Mouse (Mus musculus) myocyte (in vitro differentiated cells): ENCODE measurements around the gene Fkbp6. TPM values are rescaled to one million over a fixed set of nuclear protein-coding genes. Genes with fewer than 3 reads are reported as not detected.

Experiments used
- H3K27me3 ChIP-seq: one replicate; pipeline ENCODE4 v1.6.1; 2011; ENCODE audit not compliant: control insufficient read depth, insufficient read depth, insufficient read length
- H3K36me3 ChIP-seq: one replicate; pipeline ENCODE4 v1.6.1; 2011; ENCODE audit not compliant: control insufficient read depth, insufficient read depth
- H3K4me2 ChIP-seq: one replicate; pipeline ENCODE4 v1.6.1; 2011; ENCODE audit warnings: low read depth, control low read depth
- H3K4me3 ChIP-seq: one replicate; pipeline ENCODE4 v1.5.1; 2011; ENCODE audit warnings: mild to moderate bottlenecking, control low read depth, moderate library complexity
- H3K79me2 ChIP-seq: one replicate; pipeline ENCODE4 v1.6.1; 2011; ENCODE audit not compliant: control insufficient read depth, insufficient read depth
- H3ac ChIP-seq: one replicate; pipeline ENCODE4 v1.6.1; 2011; ENCODE audit not compliant: control insufficient read depth, insufficient read length
- CEBPB ChIP-seq: IDR thresholded peaks from 2 replicates; pipeline ENCODE4 v1.6.1; 2011; ENCODE audit warnings: mild to moderate bottlenecking, moderate library complexity; ENCODE audit not compliant: poor library complexity, insufficient read depth, severe bottlenecking
- E2F4 ChIP-seq: IDR thresholded peaks from one replicate; pipeline ENCODE4 v1.6.1; 2011; ENCODE audit warnings: mild to moderate bottlenecking, control low read depth, moderate library complexity; ENCODE audit not compliant: insufficient read depth
- MAX ChIP-seq: IDR thresholded peaks from one replicate; pipeline ENCODE4 v1.6.1; 2011; ENCODE audit warnings: low read depth, mild to moderate bottlenecking, control low read depth
- MYOD1 ChIP-seq, 3 experiments: IDR thresholded peaks; one replicate each; pipeline ENCODE4 v1.6.1; 2011; ENCODE audit warnings: control low read depth in 2 of 3, low read depth in 2 of 3, mild to moderate bottlenecking in 2 of 3, moderate library complexity in 1 of 3; ENCODE audit not compliant: insufficient read length in 2 of 3, control insufficient read depth in 1 of 3
- MYOG ChIP-seq, 3 experiments: IDR thresholded peaks; one replicate each; pipeline ENCODE4 v1.6.1; 2011; ENCODE audit warnings: control low read depth in 2 of 3, low read depth in 2 of 3, mild to moderate bottlenecking in 2 of 3; ENCODE audit not compliant: insufficient read length in 2 of 3, control insufficient read depth in 1 of 3, insufficient read depth in 1 of 3
- POLR2A ChIP-seq: IDR thresholded peaks from one replicate; pipeline ENCODE4 v1.6.1; 2011; ENCODE audit warnings: low read depth, mild to moderate bottlenecking, control low read depth, moderate library complexity; ENCODE audit not compliant: insufficient read length
- POLR2AphosphoS2 ChIP-seq: IDR thresholded peaks from one replicate; pipeline ENCODE4 v1.6.1; 2011; ENCODE audit warnings: low read depth, control low read depth; ENCODE audit not compliant: insufficient read length
- REST ChIP-seq: IDR thresholded peaks from one replicate; pipeline ENCODE4 v1.6.1; 2011; ENCODE audit warnings: mild to moderate bottlenecking, control low read depth, moderate library complexity; ENCODE audit not compliant: insufficient read depth, insufficient read length
- SRF ChIP-seq: IDR thresholded peaks from one replicate; pipeline ENCODE4 v1.6.1; 2011; ENCODE audit warnings: low read depth; ENCODE audit not compliant: control insufficient read depth, insufficient read length
- TCF12 ChIP-seq: IDR thresholded peaks from one replicate; pipeline ENCODE4 v1.6.1; 2011; ENCODE audit warnings: mild to moderate bottlenecking, control low read depth; ENCODE audit not compliant: poor library complexity, insufficient read depth, severe bottlenecking
- TCF3 ChIP-seq: IDR thresholded peaks from one replicate; pipeline ENCODE4 v1.6.1; 2011; ENCODE audit warnings: low read depth, control low read depth; ENCODE audit not compliant: insufficient read length
- USF1 ChIP-seq: IDR thresholded peaks from one replicate; pipeline ENCODE4 v1.6.1; 2011; ENCODE audit warnings: low read depth, mild to moderate bottlenecking, control low read depth, moderate library complexity
- polyA plus RNA-seq: library from polyadenylated mRNA; unstranded; fragments of >200 nt; fragmentation: generic; extraction: Trizol; gene quantifications from one replicate; pipeline ENCODE4 v1.2.1, GENCODE M21; 2012; ENCODE audit warnings: missing spikeins

Gene Fkbp6
- polyA plus RNA-seq, 1 experiment: not detected

DNA sequence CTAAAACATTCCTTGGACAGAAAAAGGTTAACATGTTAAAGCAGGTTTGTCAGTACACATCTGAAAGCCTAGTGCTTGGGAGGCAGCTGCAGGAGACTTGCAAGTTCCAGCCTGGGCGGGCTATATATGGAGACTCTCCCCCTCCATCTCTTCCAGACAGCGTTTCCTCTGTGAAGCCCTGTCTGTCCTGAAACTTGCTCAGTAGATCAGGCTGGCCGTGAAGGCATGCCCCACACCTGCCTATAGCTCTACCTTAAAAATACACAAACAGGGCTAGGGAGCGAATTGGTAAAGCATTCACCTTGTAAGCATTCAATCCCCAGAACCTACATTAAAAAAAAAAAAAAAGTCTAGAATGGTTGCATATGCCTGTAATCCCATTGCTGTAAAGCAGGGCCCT, 20.4 kb downstream of the Fkbp6 start:
- Histone ChIP-seq H3K27me3 (peaks cover 54% of the 10 kb centered on the region), H3K36me3 (no peaks in the 10 kb centered on the region), H3K4me3 (no peak overlapping the region), H3ac (no peak overlapping the region), H3K4me2 (no peak overlapping the region), H3K79me2 (no peaks in the 10 kb centered on the region)
- no peak for TF ChIP-seq E2F4
- no peak for TF ChIP-seq TCF12
- no peak for TF ChIP-seq CEBPB
- no peak for TF ChIP-seq POLR2AphosphoS2
- TF ChIP-seq POLR2A: no peak
- no peak for TF ChIP-seq USF1
- TF ChIP-seq MYOD1 (IDR thresholded peaks at IDR 0.05; ENCODE audit: control insufficient read depth in 1 of 3, insufficient read length in 2 of 3, low read depth in 2 of 3): no peak
- no peak for TF ChIP-seq TCF3
- no peak for TF ChIP-seq SRF
- no peak for TF ChIP-seq MYOG (IDR thresholded peaks at IDR 0.05; ENCODE audit: control insufficient read depth in 1 of 3, insufficient read depth in 1 of 3, insufficient read length in 2 of 3, low read depth in 2 of 3)
- no peak for TF ChIP-seq REST
- no peak for TF ChIP-seq MAX

DNA sequence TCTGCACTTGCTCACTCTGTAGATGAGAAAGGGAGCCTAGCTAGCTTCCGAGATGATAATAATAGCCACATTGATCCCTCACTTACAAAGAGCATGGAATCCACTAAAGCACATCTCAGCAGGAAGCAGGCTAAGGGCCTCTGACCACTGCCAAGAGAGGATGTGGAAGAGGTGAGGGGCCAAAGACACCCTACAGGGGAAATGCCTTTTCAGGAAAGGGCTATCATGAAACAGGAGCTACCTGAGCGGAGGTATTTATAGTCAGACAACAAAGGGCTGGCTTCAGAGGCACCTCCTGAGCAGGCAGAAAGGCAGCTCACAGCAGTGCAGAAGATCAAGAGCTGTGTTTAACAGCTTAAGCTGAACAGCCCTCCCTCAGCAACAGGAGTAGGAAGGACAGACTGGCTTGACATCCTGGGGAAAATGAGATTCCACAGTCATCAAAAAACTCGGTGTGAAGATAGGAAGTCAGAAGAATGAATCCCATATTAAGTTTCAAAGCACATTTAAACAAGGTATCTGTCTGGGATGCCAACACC, 23.7 kb downstream of the Fkbp6 start:
- Histone ChIP-seq H3K79me2 (no peaks in the 10 kb centered on the region), H3ac (no peak overlapping the region), H3K36me3 (no peaks in the 10 kb centered on the region), H3K4me2 (no peak overlapping the region), H3K4me3 (no peak overlapping the region), H3K27me3 (peaks cover 58% of the 10 kb centered on the region)
- TF ChIP-seq CEBPB (no peak), MAX (no peak), USF1 (no peak), SRF (no peak), POLR2AphosphoS2 (no peak), E2F4 (no peak), MYOD1 (IDR thresholded peaks at IDR 0.05; ENCODE audit: control insufficient read depth in 1 of 3, insufficient read length in 2 of 3, low read depth in 2 of 3) (no peak), REST (no peak), POLR2A (no peak), TCF12 (no peak), MYOG (IDR thresholded peaks at IDR 0.05; ENCODE audit: control insufficient read depth in 1 of 3, insufficient read depth in 1 of 3, insufficient read length in 2 of 3, low read depth in 2 of 3) (no peak)

DNA sequence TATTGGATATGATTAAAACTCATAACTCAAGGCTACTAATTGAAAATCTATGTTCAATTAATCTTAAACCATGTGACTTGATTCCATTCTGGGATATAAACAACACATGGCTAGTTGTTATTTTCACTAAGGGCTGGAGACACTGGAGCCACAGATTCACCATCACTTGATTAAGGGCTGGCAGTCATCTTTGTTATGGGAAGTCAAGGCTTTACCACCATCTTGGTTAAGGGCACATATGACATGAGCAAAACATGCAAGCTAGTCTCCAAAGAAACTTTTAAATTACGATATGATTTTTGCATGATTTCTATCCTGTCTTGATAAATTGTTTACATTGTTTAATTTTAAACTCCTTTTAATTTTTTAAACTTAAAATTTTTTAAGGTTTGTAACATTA, 27.6 kb downstream of the Fkbp6 start:
- TF ChIP-seq TCF3: no peak
- peaks cover 60% of the 10 kb centered on the region for H3K27me3 ChIP-seq
- no peak overlapping the region for H3K4me3 ChIP-seq
- H3K36me3 ChIP-seq: no peaks in the 10 kb centered on the region
- H3K79me2 ChIP-seq: no peaks in the 10 kb centered on the region
- H3K4me2 ChIP-seq: no peak overlapping the region
- no peak overlapping the region for H3ac ChIP-seq

DNA sequence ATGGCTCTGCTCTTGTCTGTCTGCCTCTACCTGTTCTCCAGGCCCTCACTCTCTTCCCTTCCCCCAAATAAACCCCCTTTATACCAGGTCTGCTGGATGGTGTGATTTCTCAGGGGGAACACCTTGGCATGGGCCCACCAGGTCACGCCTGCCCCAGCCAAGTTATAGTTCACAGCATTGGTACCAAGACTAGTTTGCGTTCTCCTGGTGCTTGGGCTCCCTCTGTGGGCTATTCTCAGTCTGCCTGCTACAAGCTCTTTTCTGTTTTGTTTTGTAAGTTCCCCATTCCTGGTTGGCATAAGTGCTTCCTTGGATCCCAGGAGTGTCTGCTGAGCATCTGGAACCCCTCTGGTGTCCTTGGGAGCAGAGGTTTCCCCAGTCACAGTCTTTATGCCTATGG, 30.0 kb downstream of the Fkbp6 start:
- H3K79me2 ChIP-seq: no peaks in the 10 kb centered on the region
- peaks cover 57% of the 10 kb centered on the region for H3K27me3 ChIP-seq
- no peaks in the 10 kb centered on the region for H3K36me3 ChIP-seq
- H3K4me2 ChIP-seq: no peak overlapping the region
- TF ChIP-seq TCF12 (no peak), USF1 (no peak), MYOG (IDR thresholded peaks at IDR 0.05; ENCODE audit: control insufficient read depth in 1 of 3, insufficient read depth in 1 of 3, insufficient read length in 2 of 3, low read depth in 2 of 3) (no peak), E2F4 (no peak), POLR2A (no peak), MAX (no peak), REST (no peak), POLR2AphosphoS2 (no peak), TCF3 (no peak), SRF (no peak), MYOD1 (IDR thresholded peaks at IDR 0.05; ENCODE audit: control insufficient read depth in 1 of 3, insufficient read length in 2 of 3, low read depth in 2 of 3) (no peak), CEBPB (no peak)
- no peak overlapping the region for H3ac ChIP-seq
- no peak overlapping the region for H3K4me3 ChIP-seq

DNA sequence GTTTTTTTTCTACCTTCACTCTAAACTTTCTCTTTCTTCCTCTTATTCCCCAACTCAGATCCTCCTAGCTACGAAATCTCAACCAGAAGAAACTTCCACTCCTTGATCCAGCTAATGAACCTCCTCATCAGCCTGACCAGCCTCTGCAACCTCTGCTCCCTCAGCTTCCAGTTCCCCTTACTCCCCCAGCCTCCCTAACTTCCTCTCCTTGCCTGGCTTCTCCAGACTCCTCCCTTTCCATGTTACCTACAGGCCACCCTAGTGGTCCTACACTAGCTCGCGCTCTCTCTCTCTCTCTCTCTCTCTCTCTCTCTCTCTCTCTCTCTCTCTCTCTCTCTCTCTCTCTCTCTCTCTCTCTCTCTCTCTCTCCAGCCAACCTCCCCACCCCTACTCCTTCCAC, 33.7 kb downstream of the Fkbp6 start:
- Histone ChIP-seq H3K36me3 (no peaks in the 10 kb centered on the region), H3K4me2 (no peak overlapping the region), H3ac (no peak overlapping the region), H3K27me3 (peaks cover 53% of the 10 kb centered on the region), H3K4me3 (no peak overlapping the region), H3K79me2 (no peaks in the 10 kb centered on the region)
- TF ChIP-seq MYOG (IDR thresholded peaks at IDR 0.05; ENCODE audit: control insufficient read depth in 1 of 3, insufficient read depth in 1 of 3, insufficient read length in 2 of 3, low read depth in 2 of 3) (no peak), POLR2A (no peak), MAX (no peak), TCF12 (no peak), USF1 (no peak), E2F4 (no peak), SRF (no peak), TCF3 (no peak), POLR2AphosphoS2 (no peak)
